Mouse (Mus musculus): ENCODE data around the gene Cpeb1. TPM values are rescaled to one million over a fixed set of nuclear protein-coding genes. Genes with fewer than 3 reads are reported as not detected.

Gene Cpeb1
- polyA plus RNA-seq (2015; fragmentation: Nextera tagmentation; extraction: Ambion mirVana): 1.7 and 1.8 TPM in 2 replicates

DNA sequence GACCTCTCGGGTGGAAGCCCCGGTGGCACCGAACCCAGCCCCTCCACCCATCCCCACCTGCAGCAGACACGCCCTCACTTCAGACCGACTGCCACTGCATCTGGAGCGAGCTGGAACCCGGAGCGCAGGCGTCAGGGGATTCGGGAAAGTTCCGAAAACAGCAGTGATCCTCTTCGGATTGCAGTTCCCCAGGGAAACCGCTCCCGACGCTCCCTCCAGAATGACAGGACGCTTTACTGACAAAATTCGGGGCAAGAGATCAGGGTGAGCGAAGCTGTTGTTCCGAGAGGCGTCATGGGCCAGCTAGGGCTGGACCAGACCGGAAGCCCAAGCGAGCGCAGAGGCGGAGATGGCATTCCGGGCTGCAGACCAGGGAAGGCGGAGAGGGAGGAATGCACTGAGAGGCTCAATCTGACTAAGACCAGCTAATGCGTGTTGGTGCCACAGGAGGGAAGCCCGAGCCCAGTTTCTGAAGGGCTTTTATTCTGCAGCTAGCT is at the start of gene Cpeb1:
Gene Cpeb1 (minus strand): TSS at position 311 of the 497 bp plus-strand sequence.
- no peaks in the 10 kb centered on the region; the same call in 1 of the 2 replicates for H3K9me3 ChIP-seq (ENCODE audit: low read length)
- H3K9ac ChIP-seq (replicated peaks; ENCODE audit: low read depth): no peak within 1 kb of the TSS
- H3K4me2 ChIP-seq (replicated peaks; ENCODE audit: low read depth, low read length): peak within 1 kb of the TSS; percentile 88
- DNase-seq (ENCODE audit: low spot score) (peak; percentile 81), ATAC-seq (peak; percentile 83)
- peak within 1 kb of the TSS; percentile 52 for H3K4me3 ChIP-seq (ENCODE audit: low read depth, low read length)
- no peak within 1 kb of the TSS for H3K27ac ChIP-seq (ENCODE audit: low read length)
- 1% methylated on average over 28 of the region's 28 CpGs for WGBS
- TF ChIP-seq CTCF (IDR thresholded peaks at IDR 0.05): peak; percentile 53
- TF ChIP-seq EP300 (IDR thresholded peaks at IDR 0.05): no peak
- H3K27me3 ChIP-seq (replicated peaks; ENCODE audit: insufficient read depth, low read length): peaks cover 51% of the 10 kb centered on the region
- H3K4me1 ChIP-seq (ENCODE audit: insufficient read depth, low read depth, low read length): 0 out of 2 replicates have a peak, but pooled peaks cover 8% of the 10 kb centered on the region
- no peaks in the 10 kb centered on the region for H3K36me3 ChIP-seq (ENCODE audit: insufficient read depth, low read length)

- no peak for DNase-seq (ENCODE audit: low spot score)
- H3K4me3 ChIP-seq (ENCODE audit: low read depth, low read length): no peak overlapping the region
- no peaks in the 10 kb centered on the region for H3K9me3 ChIP-seq (ENCODE audit: low read length)
- H3K9ac ChIP-seq (replicated peaks; ENCODE audit: low read depth): no peak overlapping the region
- no peaks in the 10 kb centered on the region for H3K36me3 ChIP-seq (ENCODE audit: insufficient read depth, low read length)
- no peaks in the 10 kb centered on the region for H3K27me3 ChIP-seq (replicated peaks; ENCODE audit: insufficient read depth, low read length)
- H3K27ac ChIP-seq (ENCODE audit: low read length): no peak overlapping the region
- no peaks in the 10 kb centered on the region for H3K4me1 ChIP-seq (ENCODE audit: insufficient read depth, low read depth, low read length)
- no peak for ATAC-seq
- no peak for TF ChIP-seq CTCF (IDR thresholded peaks at IDR 0.05)
- TF ChIP-seq EP300 (IDR thresholded peaks at IDR 0.05): no peak
- WGBS: 26% methylated on average over 2 of the region's 2 CpGs
- H3K4me2 ChIP-seq (replicated peaks; ENCODE audit: low read depth, low read length): no peak overlapping the region
Measured at GRCm38 (mm10) chr7:81501050-81501449, 45.8 kb upstream of the Cpeb1 start.

GRCm38 (mm10) chr7:81498181-81498580 is 42.9 kb upstream of the Cpeb1 start, which contains the start of gene BC048679:
Gene BC048679 (minus strand): TSS chr7:81498281.
- WGBS: 46% methylated on average over 7 of the region's 7 CpGs
- no peak for ATAC-seq
- Histone ChIP-seq H3K27ac (ENCODE audit: low read length) (no peak within 1 kb of the TSS), H3K36me3 (ENCODE audit: insufficient read depth, low read length) (no peaks in the 10 kb centered on the region), H3K27me3 (replicated peaks; ENCODE audit: insufficient read depth, low read length) (peaks cover 5% of the 10 kb centered on the region), H3K9ac (replicated peaks; ENCODE audit: low read depth) (no peak within 1 kb of the TSS), H3K9me3 (ENCODE audit: low read length) (no peaks in the 10 kb centered on the region), H3K4me1 (ENCODE audit: insufficient read depth, low read depth, low read length) (no peaks in the 10 kb centered on the region; the same call in 1 of the 2 replicates), H3K4me2 (replicated peaks; ENCODE audit: low read depth, low read length) (no peak within 1 kb of the TSS), H3K4me3 (ENCODE audit: low read depth, low read length) (no peak within 1 kb of the TSS)
- TF ChIP-seq EP300 (IDR thresholded peaks at IDR 0.05) (no peak), CTCF (IDR thresholded peaks at IDR 0.05) (no peak)
- DNase-seq (ENCODE audit: low spot score): no peak

- no peak for ATAC-seq
- H3K36me3 ChIP-seq (ENCODE audit: insufficient read depth, low read length): no peaks in the 10 kb centered on the region
- 15% methylated on average over 6 of the region's 6 CpGs for WGBS
- no peak for TF ChIP-seq CTCF (IDR thresholded peaks at IDR 0.05)
- TF ChIP-seq EP300 (IDR thresholded peaks at IDR 0.05): no peak
- DNase-seq (ENCODE audit: low spot score): no peak
- no peak overlapping the region for H3K9ac ChIP-seq (replicated peaks; ENCODE audit: low read depth)
- no peaks in the 10 kb centered on the region; the same call in 1 of the 2 replicates for H3K4me1 ChIP-seq (ENCODE audit: insufficient read depth, low read depth, low read length)
- H3K4me3 ChIP-seq (ENCODE audit: low read depth, low read length): no peak overlapping the region
- no peak overlapping the region for H3K27ac ChIP-seq (ENCODE audit: low read length)
- H3K27me3 ChIP-seq (replicated peaks; ENCODE audit: insufficient read depth, low read length): peaks cover 5% of the 10 kb centered on the region
- no peaks in the 10 kb centered on the region for H3K9me3 ChIP-seq (ENCODE audit: low read length)
- no peak overlapping the region for H3K4me2 ChIP-seq (replicated peaks; ENCODE audit: low read depth, low read length)
Measured at GRCm38 (mm10) chr7:81497171-81497570, 41.9 kb upstream of the Cpeb1 start.

DNA sequence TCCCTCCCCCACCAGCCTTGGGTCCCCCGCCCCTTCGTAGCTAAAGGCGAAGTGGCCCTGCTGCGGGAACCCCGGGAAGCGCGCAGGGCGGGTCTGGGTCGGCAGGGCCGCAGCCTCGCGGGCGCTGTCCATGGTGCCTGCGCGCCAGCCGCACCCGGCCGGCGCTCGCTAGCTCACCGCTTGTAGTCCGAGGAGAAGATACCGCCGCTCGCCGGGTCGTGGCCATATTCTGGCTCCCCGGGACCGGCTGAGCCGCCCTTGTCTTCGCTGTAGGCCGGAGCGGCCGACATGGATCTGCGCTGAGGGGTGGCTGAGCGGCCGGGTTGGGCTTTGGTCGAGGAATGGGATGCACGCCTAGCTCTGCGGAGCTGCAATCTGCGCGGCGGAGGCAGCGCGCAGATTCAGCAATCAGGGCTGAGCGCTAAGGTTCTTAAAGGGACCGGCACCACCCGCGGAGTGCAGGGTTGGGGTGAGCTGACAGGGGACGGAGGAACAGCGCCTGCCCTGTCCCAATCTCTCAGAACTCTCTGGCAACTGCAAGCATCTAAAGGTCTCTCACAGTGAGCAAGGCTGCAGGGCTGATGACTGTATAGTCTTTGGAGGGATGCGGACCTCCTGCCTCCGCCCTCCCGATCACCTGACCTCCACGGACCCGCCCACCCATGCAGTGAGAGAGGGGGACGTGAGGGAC is 38.2 kb upstream of the Cpeb1 start, which contains the start of gene Ap3b2:
Gene Ap3b2 (minus strand): TSS at position 595 of the 691 bp plus-strand sequence.
- H3K27me3 ChIP-seq (replicated peaks; ENCODE audit: insufficient read depth, low read length): peaks cover 5% of the 10 kb centered on the region
- TF ChIP-seq CTCF (IDR thresholded peaks at IDR 0.05): no peak
- no peak within 1 kb of the TSS for H3K9ac ChIP-seq (replicated peaks; ENCODE audit: low read depth)
- H3K36me3 ChIP-seq (ENCODE audit: insufficient read depth, low read length): no peaks in the 10 kb centered on the region
- H3K4me1 ChIP-seq (ENCODE audit: insufficient read depth, low read depth, low read length): no peaks in the 10 kb centered on the region; the same call in 1 of the 2 replicates
- H3K4me2 ChIP-seq (replicated peaks; ENCODE audit: low read depth, low read length): peak within 1 kb of the TSS; percentile 54
- peak; percentile 74 for DNase-seq (ENCODE audit: low spot score)
- H3K27ac ChIP-seq (ENCODE audit: low read length): no peak within 1 kb of the TSS
- H3K4me3 ChIP-seq (ENCODE audit: low read depth, low read length): peak within 1 kb of the TSS; percentile 29
- H3K9me3 ChIP-seq (ENCODE audit: low read length): no peaks in the 10 kb centered on the region
- WGBS: under 1% methylated on average over 51 of the region's 57 CpGs
- peak; percentile 85 for ATAC-seq

DNA sequence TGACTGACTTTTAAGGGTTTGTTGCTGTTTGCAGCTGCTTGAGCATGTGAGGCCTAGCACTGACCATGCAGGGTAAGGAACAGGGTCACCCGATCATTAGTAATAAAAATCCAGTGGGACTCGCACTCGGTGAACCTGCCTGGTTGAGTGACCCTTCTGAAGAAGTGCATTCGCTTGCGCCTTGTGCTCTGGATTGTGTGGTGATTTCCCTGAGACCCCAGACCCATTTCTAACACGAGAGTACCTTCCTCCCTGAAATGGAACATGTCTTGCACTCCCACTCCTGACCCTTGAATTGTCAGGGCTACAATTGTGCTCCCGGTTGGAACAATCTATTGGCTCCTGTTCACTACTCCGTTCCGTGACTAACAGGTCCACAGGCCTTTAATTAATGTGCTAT is 37.4 kb upstream of the Cpeb1 start:
- WGBS: 55% methylated on average over 9 of the region's 9 CpGs
- Histone ChIP-seq H3K36me3 (ENCODE audit: insufficient read depth, low read length) (no peaks in the 10 kb centered on the region), H3K9ac (replicated peaks; ENCODE audit: low read depth) (no peak overlapping the region), H3K9me3 (ENCODE audit: low read length) (no peaks in the 10 kb centered on the region), H3K4me1 (ENCODE audit: insufficient read depth, low read depth, low read length) (no peaks in the 10 kb centered on the region; the same call in 1 of the 2 replicates), H3K4me2 (replicated peaks; ENCODE audit: low read depth, low read length) (no peak overlapping the region), H3K27me3 (replicated peaks; ENCODE audit: insufficient read depth, low read length) (peaks cover 5% of the 10 kb centered on the region), H3K4me3 (ENCODE audit: low read depth, low read length) (no peak overlapping the region), H3K27ac (ENCODE audit: low read length) (no peak overlapping the region)
- TF ChIP-seq CTCF (IDR thresholded peaks at IDR 0.05): no peak
- ATAC-seq: no peak
- DNase-seq (ENCODE audit: low spot score): no peak
